Mouse (Mus musculus) midbrain, postnatal 0 days (tissue): ENCODE measurements at regions not wholly inside any gene's neighbourhood (a gene's known extent, or its start where the extent isn't known, plus 50 kb on each side); places are given as distances from the start of the nearest gene placed in this dataset.

Experiments used
- ATAC-seq: fragments of 200-750 bp; cut with Nextera tagmentation; 2 replicates; pipeline ENCODE4 v1.8.0; 2017; ENCODE audit warnings: moderate number of reproducible peaks, mild to moderate bottlenecking, moderate TSS enrichment, moderate library complexity; ENCODE audit not compliant: low FRiP score
- DNase-seq: peaks from one replicate; pipeline ENCODE4 v3.0.0-alpha.2; 2015; ENCODE audit warnings: low spot score
- H3K27ac ChIP-seq: fragments of 300-500 bp; sonication (generic); 2 replicates; pipeline ENCODE4 v1.5.1; 2014; ENCODE audit warnings: low read depth, mild to moderate bottlenecking, low read length, mixed read lengths
- H3K27me3 ChIP-seq: fragments of 300-500 bp; sonication (generic); 2 replicates; pipeline ENCODE4 v1.6.1; 2014; ENCODE audit warnings: low read length, control low read depth, mixed read lengths; ENCODE audit not compliant: insufficient read depth
- H3K36me3 ChIP-seq: fragments of 300-500 bp; sonication (generic); 2 replicates; pipeline ENCODE4 v1.6.1; 2014; ENCODE audit warnings: low read length, control low read depth, mixed read lengths; ENCODE audit not compliant: insufficient read depth
- H3K4me1 ChIP-seq: fragments of 300-500 bp; sonication (generic); 2 replicates; pipeline ENCODE4 v1.6.1; 2014; ENCODE audit warnings: mild to moderate bottlenecking, control low read depth, antibody characterized with exemption, low read length, mixed read lengths; ENCODE audit not compliant: insufficient read depth
- H3K4me2 ChIP-seq: fragments of 300-500 bp; sonication (generic); 2 replicates; pipeline ENCODE4 v1.6.1; 2014; ENCODE audit warnings: low read depth, mild to moderate bottlenecking, low read length, mixed read lengths; ENCODE audit not compliant: poor library complexity, severe bottlenecking
- H3K4me3 ChIP-seq: fragments of 300-500 bp; sonication (generic); 2 replicates; pipeline ENCODE4 v1.5.1; 2014; ENCODE audit warnings: low read depth, mild to moderate bottlenecking, low read length, moderate library complexity
- H3K9ac ChIP-seq: fragments of 300-500 bp; sonication (generic); replicated peaks from 2 replicates; pipeline ENCODE4 v1.6.1; 2014; ENCODE audit warnings: mild to moderate bottlenecking, low read length, moderate library complexity, mixed read lengths; ENCODE audit not compliant: poor library complexity, severe bottlenecking
- H3K9me3 ChIP-seq: fragments of 300-500 bp; sonication (generic); 2 replicates; pipeline ENCODE4 v1.6.1; 2016; ENCODE audit warnings: low read length, control low read depth
- CTCF ChIP-seq: IDR thresholded peaks from 2 replicates; pipeline ENCODE4 v1.5.1; 2016; ENCODE audit warnings: antibody characterized with exemption, mild to moderate bottlenecking
- WGBS: fragments of 180-500 bp; shearing (Covaris S2); extraction: QIAGEN DNeasy Blood & Tissue Kit; methylation state at CpG from one replicate; pipeline ENCODE4 v1.1.7; 2014; 5-methylcytosine and 5-hydroxymethylcytosine counted together

DNA sequence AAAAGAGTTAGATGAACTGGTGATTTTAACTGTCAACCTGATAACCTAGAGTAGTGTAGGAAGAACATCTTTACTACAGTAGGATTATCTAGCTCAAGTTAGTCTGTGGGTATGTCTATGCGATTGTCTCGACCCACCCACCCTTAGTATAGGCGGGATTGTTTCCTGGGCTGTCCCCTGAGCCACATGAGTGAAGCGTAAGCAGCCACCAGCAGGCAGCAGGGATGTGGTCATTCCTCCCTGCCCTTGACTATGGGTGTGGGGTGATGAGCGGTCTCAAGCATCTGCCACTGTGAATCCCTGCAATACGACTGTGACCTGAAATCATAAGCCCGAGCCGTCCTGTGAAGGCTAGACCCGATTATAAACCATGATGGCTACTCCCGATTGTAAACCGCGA is 184.9 kb downstream of the Unc5cl start:
- no peak for TF ChIP-seq CTCF
- WGBS: 90% methylated on average over 12 of the region's 12 CpGs
- no peak overlapping the region for H3K9ac ChIP-seq

DNA sequence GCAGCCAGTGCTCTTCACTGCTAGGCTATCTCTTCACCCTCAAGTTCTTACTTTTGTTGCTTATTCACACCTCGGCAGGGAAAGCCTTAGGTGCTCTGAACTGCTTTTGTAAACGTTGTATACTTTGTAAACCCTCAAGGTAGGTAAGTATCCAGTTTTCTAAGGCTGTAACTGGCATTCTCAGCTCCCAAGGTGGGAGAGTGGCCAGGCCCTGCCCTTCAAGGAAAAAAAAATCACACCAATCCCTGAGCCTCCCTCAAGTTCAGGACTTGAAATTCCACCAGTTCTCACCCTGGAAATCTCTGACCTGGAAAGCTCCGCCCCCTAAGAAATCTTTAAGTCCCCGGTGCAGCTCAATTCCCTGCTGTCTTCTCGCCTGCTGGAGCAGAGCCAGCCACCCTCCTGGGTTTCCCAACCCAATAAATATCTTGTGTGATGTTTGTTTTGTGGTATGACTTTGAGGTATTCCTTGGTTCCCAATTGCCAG is 188.9 kb downstream of the Unc5cl start:
- no peaks in the 10 kb centered on the region for H3K9me3 ChIP-seq
- ATAC-seq (no peak), DNase-seq (no peak)
- H3K36me3 ChIP-seq: no peaks in the 10 kb centered on the region
- no peak overlapping the region for H3K9ac ChIP-seq
- H3K4me1 ChIP-seq: no peaks in the 10 kb centered on the region
- 34% methylated on average over 5 of the region's 5 CpGs for WGBS
- no peak overlapping the region for H3K4me2 ChIP-seq
- no peaks in the 10 kb centered on the region for H3K27me3 ChIP-seq
- no peak for TF ChIP-seq CTCF
- no peak overlapping the region for H3K4me3 ChIP-seq
- no peak overlapping the region for H3K27ac ChIP-seq

More for the DNA sequence above, 184.9 kb downstream of the Unc5cl start:
- Histone ChIP-seq H3K4me1 (no peaks in the 10 kb centered on the region), H3K4me3 (no peak overlapping the region), H3K9me3 (no peaks in the 10 kb centered on the region), H3K27ac (no peak overlapping the region), H3K36me3 (no peaks in the 10 kb centered on the region), H3K4me2 (no peak overlapping the region), H3K27me3 (no peaks in the 10 kb centered on the region)
- DNase-seq: no peak
- ATAC-seq: no peak

DNA sequence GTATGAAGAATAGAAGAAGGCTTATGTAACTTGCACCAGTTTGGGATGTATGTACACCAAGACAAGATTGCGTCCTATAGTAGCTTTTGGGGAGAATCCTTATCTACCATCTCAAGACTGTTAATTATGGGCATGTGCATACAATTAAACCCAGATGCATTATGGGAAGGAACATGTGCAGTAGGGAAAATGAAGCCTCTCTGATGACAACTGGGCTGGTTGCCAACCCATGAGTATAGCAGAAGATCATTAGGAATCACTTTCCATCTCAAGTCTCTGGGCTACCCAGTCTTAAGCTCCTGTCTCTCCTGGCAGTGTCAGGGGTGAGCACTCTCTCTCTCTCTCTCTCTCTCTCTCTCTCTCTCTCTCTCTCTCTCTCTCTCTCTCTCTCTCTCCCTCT is 190.4 kb downstream of the Unc5cl start:
- H3K36me3 ChIP-seq: no peaks in the 10 kb centered on the region
- no peak overlapping the region for H3K27ac ChIP-seq
- H3K4me1 ChIP-seq: no peaks in the 10 kb centered on the region
- H3K9me3 ChIP-seq: no peaks in the 10 kb centered on the region
- ATAC-seq (no peak), DNase-seq (no peak)
- TF ChIP-seq CTCF: no peak
- WGBS: 91% methylated on average over 1 of the region's 1 CpGs
- H3K4me3 ChIP-seq: no peak overlapping the region
- no peak overlapping the region for H3K4me2 ChIP-seq
- H3K9ac ChIP-seq: no peak overlapping the region
- no peaks in the 10 kb centered on the region for H3K27me3 ChIP-seq

DNA sequence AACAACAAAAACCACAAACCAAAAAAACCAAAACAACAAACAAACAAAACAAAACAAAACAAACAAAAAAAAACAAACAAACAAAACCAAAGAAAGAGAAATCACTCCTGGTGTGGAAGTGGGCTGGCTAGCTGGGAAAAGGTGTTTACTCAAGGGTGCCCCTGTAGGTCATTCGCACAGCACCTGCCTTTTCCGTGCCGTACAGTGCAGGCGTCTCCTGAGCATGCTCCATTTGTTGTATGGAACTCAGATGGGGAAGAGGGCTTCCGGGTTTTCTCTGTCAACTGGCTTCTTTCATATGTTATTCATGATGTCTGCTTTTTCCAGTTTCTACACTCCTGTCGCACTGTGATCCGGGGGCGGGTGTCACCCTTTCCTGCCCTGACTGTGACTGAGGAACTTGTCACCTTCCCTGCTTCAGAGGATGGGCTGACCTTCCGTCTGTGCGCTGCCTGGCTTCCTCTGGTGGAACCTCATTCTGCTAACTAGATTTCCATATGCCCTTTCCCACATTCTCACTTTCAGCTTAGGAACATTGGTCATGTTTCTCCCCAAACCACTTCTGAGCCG is 192.0 kb downstream of the Unc5cl start:
- 0 out of 2 replicates have a peak overlapping the region, but pooled peaks have one; percentile 9 for H3K4me2 ChIP-seq
- H3K4me3 ChIP-seq: no peak overlapping the region
- 76% methylated on average over 11 of the region's 11 CpGs for WGBS
- no peak for ATAC-seq
- no peaks in the 10 kb centered on the region for H3K36me3 ChIP-seq
- 0 out of 2 replicates have a peak, but pooled peaks have one; percentile 15 for TF ChIP-seq CTCF
- H3K27ac ChIP-seq: no peak overlapping the region
- no peak for DNase-seq
- no peaks in the 10 kb centered on the region for H3K27me3 ChIP-seq
- no peaks in the 10 kb centered on the region for H3K4me1 ChIP-seq
- H3K9ac ChIP-seq: no peak overlapping the region
- no peaks in the 10 kb centered on the region for H3K9me3 ChIP-seq

DNA sequence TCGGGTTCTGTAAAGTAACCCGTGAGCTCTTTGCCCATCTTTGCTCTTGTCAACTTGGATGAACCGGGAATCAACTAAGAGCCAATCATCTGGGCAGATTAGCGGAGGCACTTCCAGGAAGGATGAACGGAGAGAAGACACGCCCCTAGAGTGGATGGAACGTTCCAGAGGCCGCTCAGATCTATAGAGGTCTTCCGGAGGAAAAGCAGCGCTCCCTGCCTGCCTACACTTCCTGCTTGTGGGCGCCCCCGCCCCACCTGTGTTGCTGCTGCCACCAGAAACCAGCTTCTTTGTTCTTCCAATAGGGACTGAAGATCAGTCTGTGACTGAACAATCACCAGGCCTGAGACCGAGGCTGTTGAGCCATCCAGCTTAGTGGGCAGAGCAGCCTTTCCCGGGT is 192.7 kb downstream of the Unc5cl start:
- peak overlapping the region; percentile 13; the same call in 1 of the 2 replicates for H3K4me2 ChIP-seq
- no peaks in the 10 kb centered on the region for H3K9me3 ChIP-seq
- no peaks in the 10 kb centered on the region for H3K27me3 ChIP-seq
- no peak overlapping the region for H3K9ac ChIP-seq
- no peaks in the 10 kb centered on the region for H3K4me1 ChIP-seq
- ATAC-seq: no peak
- no peak overlapping the region for H3K4me3 ChIP-seq
- WGBS: 60% methylated on average over 14 of the region's 14 CpGs
- H3K36me3 ChIP-seq: no peaks in the 10 kb centered on the region
- no peak overlapping the region for H3K27ac ChIP-seq
- TF ChIP-seq CTCF: no peak
- no peak for DNase-seq

DNA sequence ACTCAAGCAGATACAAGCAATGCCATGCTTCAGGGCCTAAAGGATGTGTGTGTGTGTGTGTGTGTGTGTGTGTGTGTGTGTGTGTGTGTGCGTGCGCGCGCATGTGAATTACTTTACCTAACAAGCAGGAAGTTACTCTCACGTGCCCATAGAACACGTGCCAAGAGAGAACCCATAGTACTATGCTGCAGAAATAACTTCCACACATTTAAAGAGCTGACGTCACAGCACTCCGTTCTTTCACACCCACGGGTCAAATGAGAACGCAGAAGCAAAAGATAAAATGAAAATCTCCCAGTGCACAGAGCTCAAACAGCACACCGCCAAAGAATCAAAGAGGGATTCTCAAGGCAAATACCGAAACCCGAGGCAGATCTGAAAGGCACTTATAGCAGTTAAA is 195.9 kb downstream of the Unc5cl start:
- DNase-seq (no peak), ATAC-seq (no peak)
- Histone ChIP-seq H3K4me2 (no peak overlapping the region), H3K4me1 (no peaks in the 10 kb centered on the region), H3K27me3 (no peaks in the 10 kb centered on the region), H3K9me3 (no peaks in the 10 kb centered on the region), H3K27ac (no peak overlapping the region), H3K36me3 (no peaks in the 10 kb centered on the region), H3K4me3 (no peak overlapping the region), H3K9ac (no peak overlapping the region)
- WGBS: 65% methylated on average over 13 of the region's 13 CpGs
- TF ChIP-seq CTCF: no peak
